Mouse (Mus musculus) heart, embryonic 14.5 days (tissue): Measurements from ENCODE around the gene Rps6ka1. TPM values are rescaled to one million over a fixed set of nuclear protein-coding genes. Genes with fewer than 3 reads are reported as not detected.

Source experiments
- ATAC-seq: fragments of 200-750 bp; cut with Nextera tagmentation; 2 replicates; pipeline ENCODE4 v1.8.0; 2017; ENCODE audit warnings: low read depth, moderate TSS enrichment; ENCODE audit not compliant: insufficient number of reproducible peaks, insufficient read depth, low FRiP score
- H3K27ac ChIP-seq, 2 experiments: fragments of 200-500 bp in 1 of 2; fragments of 300-500 bp in 1 of 2; sonication (generic) in 1 of 2; replicated peaks in 1 of 2; 2 replicates each; pipeline ENCODE4 v1.5.1; 2012 to 2014; ENCODE audit warnings: low read depth in 2 of 2, low read length in 2 of 2, control low read depth in 1 of 2, mild to moderate bottlenecking in 1 of 2, mixed read lengths in 1 of 2; ENCODE audit not compliant: control insufficient read depth in 1 of 2, insufficient read depth in 1 of 2
- H3K27me3 ChIP-seq: fragments of 300-500 bp; sonication (generic); 2 replicates; pipeline ENCODE4 v1.6.1; 2014; ENCODE audit warnings: mild to moderate bottlenecking, low read length, control low read depth; ENCODE audit not compliant: control insufficient read depth, insufficient read depth
- H3K36me3 ChIP-seq: fragments of 300-500 bp; sonication (generic); 2 replicates; pipeline ENCODE4 v1.6.1; 2014; ENCODE audit warnings: mild to moderate bottlenecking, control low read depth, low read length, mixed read lengths; ENCODE audit not compliant: control insufficient read depth, insufficient read depth
- H3K4me1 ChIP-seq, 2 experiments: fragments of 200-500 bp in 1 of 2; fragments of 300-500 bp in 1 of 2; sonication (generic) in 1 of 2; 2 replicates each; pipeline ENCODE4 v1.6.1; 2012 to 2014; ENCODE audit warnings: low read length in 2 of 2, control low read depth in 1 of 2, mixed read lengths in 1 of 2; ENCODE audit not compliant: control insufficient read depth in 2 of 2, insufficient read depth in 2 of 2
- H3K4me2 ChIP-seq: fragments of 300-500 bp; sonication (generic); 2 replicates; pipeline ENCODE4 v1.6.1; 2014; ENCODE audit warnings: mild to moderate bottlenecking, low read length
- H3K4me3 ChIP-seq, 2 experiments: fragments of 200-500 bp in 1 of 2; fragments of 300-500 bp in 1 of 2; sonication (generic) in 1 of 2; 2 replicates each; pipeline ENCODE4 v1.5.1; 2012 to 2014; ENCODE audit warnings: low read length in 2 of 2, mild to moderate bottlenecking in 2 of 2, control low read depth in 1 of 2, low read depth in 1 of 2, moderate library complexity in 1 of 2; ENCODE audit not compliant: control insufficient read depth in 1 of 2, insufficient read depth in 1 of 2
- H3K9ac ChIP-seq: fragments of 300-500 bp; sonication (generic); 2 replicates; pipeline ENCODE4 v1.6.1; 2014; ENCODE audit warnings: mild to moderate bottlenecking, low read length
- H3K9me3 ChIP-seq: fragments of 300-500 bp; sonication (generic); 2 replicates; pipeline ENCODE4 v1.6.1; 2016; ENCODE audit warnings: low read length, control low read depth; ENCODE audit not compliant: control insufficient read depth
- WGBS: fragments of 180-500 bp; shearing (Covaris S2); extraction: QIAGEN DNeasy Blood & Tissue Kit; methylation state at CpG from one replicate; pipeline ENCODE4 v1.1.7; 2014; 5-methylcytosine and 5-hydroxymethylcytosine counted together
- polyA plus RNA-seq: library from polyadenylated mRNA; unstranded; fragments of >200 nt; fragmentation: Nextera tagmentation; extraction: Ambion mirVana; gene quantifications from 2 replicates; pipeline ENCODE4 v1.2.1, GENCODE M21; 2014

Rps6ka1 gene
- polyA plus RNA-seq, 1 experiment from 2014 or later, result 15.9 TPM

GRCm38 (mm10) chr4:133881851-133882250 is 5.7 kb downstream of the Rps6ka1 start:
- H3K4me2 ChIP-seq, result no peak overlapping the region
- H3K4me3 ChIP-seq, result no peak overlapping the region
- no peaks in the 10 kb centered on the region for H3K27me3 ChIP-seq
- no peak overlapping the region for H3K9ac ChIP-seq
- H3K9me3 ChIP-seq, result no peaks in the 10 kb centered on the region
- ATAC-seq, result no peak
- 81% methylated on average over 3 of the region's 3 CpGs for WGBS
- 0 out of 2 replicates have a peak, but pooled peaks cover 5% of the 10 kb centered on the region for H3K36me3 ChIP-seq
- no peak overlapping the region for H3K27ac ChIP-seq
- H3K4me1 ChIP-seq, result peaks cover 2 to 23% of the 10 kb centered on the region in 2 experiments

GRCm38 (mm10) chr4:133881399-133881798 is 6.2 kb downstream of the Rps6ka1 start:
- no peaks in the 10 kb centered on the region for H3K27me3 ChIP-seq
- H3K9ac ChIP-seq, result no peak overlapping the region
- no peak overlapping the region for H3K4me2 ChIP-seq
- H3K27ac ChIP-seq, result no peak overlapping the region
- 0 out of 2 replicates have a peak, but pooled peaks cover 5% of the 10 kb centered on the region for H3K36me3 ChIP-seq
- H3K4me3 ChIP-seq, result no peak overlapping the region
- 75% methylated on average over 4 of the region's 4 CpGs for WGBS
- no peak for ATAC-seq
- H3K9me3 ChIP-seq, result no peaks in the 10 kb centered on the region
- peaks cover 6 to 23% of the 10 kb centered on the region in 2 experiments for H3K4me1 ChIP-seq

- Histone ChIP-seq H3K4me2 (no peak overlapping the region), H3K36me3 (0 out of 2 replicates have a peak, but pooled peaks cover 5% of the 10 kb centered on the region), H3K27ac (no peak overlapping the region), H3K4me1 (peaks cover 19 to 32% of the 10 kb centered on the region in 2 experiments), H3K9me3 (no peaks in the 10 kb centered on the region), H3K27me3 (no peaks in the 10 kb centered on the region), H3K4me3 (no peak overlapping the region), H3K9ac (no peak overlapping the region)
- ATAC-seq, result 0 out of 2 replicates have a peak, but pooled peaks have one; percentile 23
- 46% methylated on average over 12 of the region's 12 CpGs for WGBS
Measured at GRCm38 (mm10) chr4:133879145-133879902, 8.3 kb downstream of the Rps6ka1 start.

GRCm38 (mm10) chr4:133877850-133878755 is 9.5 kb downstream of the Rps6ka1 start:
- Histone ChIP-seq H3K27ac (no peak overlapping the region), H3K9me3 (no peaks in the 10 kb centered on the region), H3K4me3 (no peak overlapping the region), H3K36me3 (0 out of 2 replicates have a peak, but pooled peaks cover 5% of the 10 kb centered on the region), H3K4me1 (peaks cover 19 to 32% of the 10 kb centered on the region in 2 experiments), H3K27me3 (no peaks in the 10 kb centered on the region), H3K9ac (no peak overlapping the region), H3K4me2 (no peak overlapping the region)
- 86% methylated on average over 14 of the region's 14 CpGs for WGBS
- ATAC-seq, result no peak

GRCm38 (mm10) chr4:133874865-133875517 is 12.6 kb downstream of the Rps6ka1 start:
- ATAC-seq, result no peak
- no peaks in the 10 kb centered on the region for H3K27me3 ChIP-seq
- 40% methylated on average over 13 of the region's 13 CpGs for WGBS
- H3K4me1 ChIP-seq, result peaks cover 19 to 38% of the 10 kb centered on the region in 2 experiments
- no peak overlapping the region for H3K4me3 ChIP-seq
- H3K9me3 ChIP-seq, result no peaks in the 10 kb centered on the region
- no peak overlapping the region; the same call in 1 of the 2 replicates for H3K9ac ChIP-seq
- H3K36me3 ChIP-seq, result 0 out of 2 replicates have a peak, but pooled peaks cover 5% of the 10 kb centered on the region
- no peak overlapping the region for H3K4me2 ChIP-seq
- no peak overlapping the region for H3K27ac ChIP-seq

GRCm38 (mm10) chr4:133873926-133874864 is 13.4 kb downstream of the Rps6ka1 start:
- no peak overlapping the region for H3K9ac ChIP-seq
- no peak overlapping the region for H3K4me3 ChIP-seq
- no peak overlapping the region for H3K4me2 ChIP-seq
- no peak for ATAC-seq
- H3K27me3 ChIP-seq, result no peaks in the 10 kb centered on the region
- H3K36me3 ChIP-seq, result 0 out of 2 replicates have a peak, but pooled peaks cover 5% of the 10 kb centered on the region
- H3K4me1 ChIP-seq, result peaks cover 17 to 37% of the 10 kb centered on the region in 2 experiments
- H3K9me3 ChIP-seq, result no peaks in the 10 kb centered on the region
- 67% methylated on average over 17 of the region's 17 CpGs for WGBS
- H3K27ac ChIP-seq, result no peak overlapping the region
